Mouse (Mus musculus) kidney, postnatal 4 days (tissue): ENCODE data around the gene Blcap.
A peak's percentile ranks its signal among the peaks of the same experiment; 100 is the strongest.

Experiments used
- DNase-seq, 2 experiments: peaks; one replicate each; pipeline ENCODE4 v3.0.0; 2021; ENCODE audit warnings: mixed read lengths in 2 of 2

Blcap gene

GRCm38 (mm10) chr2:157559440-157559839 lies 11.6 kb downstream of the Blcap start:
- peak; percentile 40 to 58 for DNase-seq

DNA sequence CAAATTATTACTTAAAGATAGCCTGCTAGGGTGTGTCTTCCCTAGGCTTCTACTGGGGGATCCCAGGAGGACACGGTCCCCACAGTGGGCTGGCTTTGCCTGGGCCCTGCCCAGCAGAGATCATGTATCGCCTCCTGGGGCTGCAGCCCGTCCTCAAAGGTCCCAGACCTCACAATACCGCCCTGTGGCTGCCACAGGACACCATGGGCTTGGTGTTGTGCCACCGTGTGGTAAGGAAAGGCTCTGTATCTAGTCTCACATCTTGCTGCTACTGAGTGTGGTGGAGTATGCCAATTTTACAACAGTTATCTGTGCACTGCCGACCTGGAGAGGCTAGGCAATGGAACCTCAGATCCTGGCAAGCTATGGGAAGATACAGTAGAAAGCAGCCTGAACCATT lies 12.6 kb downstream of the Blcap start:
- DNase-seq: no peak

GRCm38 (mm10) chr2:157558051-157558450 lies 13.0 kb downstream of the Blcap start:
- DNase-seq: no peak

DNA sequence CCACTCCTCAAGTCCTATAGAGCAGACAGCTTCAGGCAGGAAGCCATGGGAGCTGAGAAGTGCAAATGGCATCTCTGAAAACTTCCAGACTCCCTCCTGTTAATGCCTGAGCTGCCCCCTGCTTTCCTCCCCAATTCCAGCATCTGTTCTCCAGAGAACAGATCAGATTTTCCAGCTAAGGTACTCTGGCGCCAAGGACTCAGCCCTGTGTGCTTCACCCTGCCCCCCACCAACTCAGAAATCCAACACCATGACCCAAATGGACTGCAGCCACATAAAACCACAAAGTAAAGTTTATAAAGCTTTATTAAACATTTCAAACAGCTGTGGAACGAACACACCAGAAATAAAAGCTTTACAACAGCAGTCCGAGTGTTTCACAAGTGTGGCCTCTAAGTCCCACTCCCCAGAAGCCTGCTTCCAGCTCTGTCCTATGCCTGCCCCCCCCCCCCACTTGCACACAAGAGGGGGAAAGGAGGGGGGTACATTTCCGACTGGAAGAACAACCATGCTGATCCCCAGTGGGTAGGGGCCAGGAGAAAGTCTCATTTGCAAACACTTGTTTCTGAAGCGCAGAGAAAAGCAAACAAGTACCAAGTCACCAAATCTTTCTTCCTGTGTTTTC lies 14.9 kb downstream of the Blcap start:
- DNase-seq: no peak

- no peak for DNase-seq
Observed at GRCm38 (mm10) chr2:157552158-157552886, 18.8 kb downstream of the Blcap start.

DNA sequence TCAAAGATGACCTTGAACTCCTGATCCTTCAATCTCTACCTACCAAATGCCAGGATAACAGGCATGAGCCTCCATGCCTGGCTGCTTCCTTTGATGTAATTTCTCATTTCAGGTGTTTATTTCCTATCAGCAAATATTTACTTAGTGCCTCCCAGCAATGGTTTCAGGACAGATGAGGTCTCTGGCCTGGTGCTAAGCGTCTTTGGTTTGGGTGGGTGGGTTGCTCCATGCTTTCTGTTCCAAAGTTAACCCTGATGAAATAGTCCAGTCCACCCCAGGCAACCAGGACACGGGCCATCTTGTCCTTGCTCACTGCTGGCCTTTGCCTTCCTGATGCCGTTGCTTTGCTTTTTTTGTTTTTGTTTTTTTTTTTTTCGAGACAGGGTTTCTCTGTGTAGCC lies 20.8 kb downstream of the Blcap start:
- no peak for DNase-seq

DNA sequence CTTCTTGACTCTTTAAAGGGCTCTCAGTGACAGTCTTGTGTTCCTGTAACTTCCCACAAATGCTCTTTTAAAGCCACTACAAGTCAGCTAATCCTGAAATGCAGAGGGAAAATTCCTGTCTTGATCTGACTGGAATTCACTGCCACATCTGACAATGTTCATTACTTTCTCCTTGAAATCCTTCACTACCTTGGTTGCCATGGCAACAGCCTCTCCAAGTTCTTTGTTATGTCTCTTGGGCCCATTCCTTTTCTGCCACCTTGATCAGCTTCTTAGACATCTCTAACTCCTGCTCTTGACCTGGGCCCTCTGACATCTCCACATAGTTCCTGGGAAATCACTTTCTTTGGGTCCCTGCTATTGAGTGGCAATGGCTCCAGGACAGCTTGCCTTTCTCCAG lies 24.4 kb downstream of the Blcap start:
- no peak for DNase-seq

DNA sequence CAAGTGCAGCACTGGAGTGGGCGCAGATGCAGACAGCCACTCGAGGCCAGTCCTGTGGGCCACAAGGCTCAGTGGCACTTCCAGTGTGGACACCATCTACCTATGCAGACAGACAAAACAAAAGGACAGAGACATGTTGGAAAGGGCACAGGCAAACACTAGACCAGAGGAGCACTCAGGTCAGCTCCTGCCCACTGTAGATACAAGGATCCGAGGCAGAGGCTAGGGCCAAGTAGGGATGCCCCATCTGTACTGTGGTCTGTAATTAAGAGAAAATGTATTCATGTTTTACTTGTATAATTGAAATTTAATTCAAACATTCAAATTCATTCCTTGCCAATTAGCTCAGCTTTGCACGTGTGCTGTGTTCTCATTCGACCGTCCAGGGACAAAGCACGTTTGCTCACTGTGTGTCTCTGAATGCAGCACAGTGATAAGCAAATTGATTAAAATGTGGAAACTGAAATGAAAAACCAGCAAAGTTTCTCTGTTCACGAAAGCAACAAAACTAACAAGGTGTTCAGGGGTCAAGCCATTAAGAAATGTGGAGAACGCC lies 26.7 kb downstream of the Blcap start:
- no peak for DNase-seq

GRCm38 (mm10) chr2:157542415-157542814 lies 28.7 kb downstream of the Blcap start:
- DNase-seq: no peak

- no peak for DNase-seq
Observed at GRCm38 (mm10) chr2:157541631-157542030, 29.4 kb downstream of the Blcap start.

GRCm38 (mm10) chr2:157540953-157541569 lies 30.0 kb downstream of the Blcap start:
- DNase-seq: no peak

DNA sequence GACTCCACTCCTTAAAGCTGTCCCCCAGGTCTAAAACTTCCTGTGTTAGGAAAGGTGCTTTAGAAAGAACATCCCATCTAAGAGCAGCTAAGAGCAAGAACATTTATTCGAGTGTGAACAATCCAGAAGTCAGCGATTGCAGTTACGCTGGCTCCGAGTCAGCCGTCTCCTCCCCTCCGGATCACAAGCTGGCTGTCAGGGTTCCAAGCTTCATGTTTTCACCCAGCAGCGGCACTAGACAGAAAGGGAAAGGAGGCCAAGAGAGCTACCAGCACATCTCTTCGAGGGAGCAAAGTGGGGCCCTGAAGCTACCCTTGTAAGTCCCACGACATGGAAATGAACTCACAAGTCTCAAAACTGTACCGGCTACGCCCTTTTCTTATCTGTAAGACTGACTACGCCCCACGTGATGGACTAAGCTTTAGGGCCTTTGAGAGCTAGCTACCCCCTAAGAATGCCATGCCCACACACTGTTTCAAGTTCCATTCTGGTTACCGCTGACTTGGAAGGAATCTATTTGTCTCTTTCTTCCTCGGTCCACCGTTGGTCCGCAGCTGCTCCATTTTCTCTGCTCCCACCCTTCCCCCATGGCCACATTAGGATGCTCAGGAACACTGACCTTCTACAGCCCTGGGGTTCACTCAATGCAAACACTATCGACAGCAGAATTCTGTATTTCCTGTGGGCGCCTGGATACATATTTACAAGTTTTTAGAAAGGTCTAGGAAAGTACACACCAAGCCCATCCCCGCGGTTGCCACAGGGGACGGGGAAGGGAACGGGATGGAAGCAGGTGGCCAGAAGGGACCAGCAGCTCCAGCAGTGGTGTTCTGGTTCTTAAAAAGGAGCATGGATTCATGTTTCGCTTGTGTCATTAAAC lies 30.8 kb downstream of the Blcap start:
- DNase-seq: no peak

DNA sequence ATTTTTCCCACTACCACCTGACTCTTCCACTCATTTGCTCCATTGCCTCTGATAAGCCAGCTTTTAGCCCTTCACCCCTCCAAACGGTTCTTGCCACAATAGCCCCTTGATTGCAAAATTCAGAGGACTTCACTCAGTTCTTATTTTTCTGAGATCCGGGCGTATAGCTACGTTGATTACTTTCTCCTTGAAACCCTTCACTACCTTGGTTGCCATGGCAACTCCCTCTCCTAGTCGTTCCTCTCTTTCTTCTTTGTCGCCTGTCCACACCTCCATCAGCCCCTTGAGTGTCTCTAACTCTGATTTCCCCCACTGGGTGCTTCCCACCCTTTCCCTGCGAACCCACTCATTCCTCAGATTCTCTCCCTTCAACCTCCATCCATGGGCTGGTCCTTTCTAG lies 34.0 kb downstream of the Blcap start:
- DNase-seq: no peak

DNA sequence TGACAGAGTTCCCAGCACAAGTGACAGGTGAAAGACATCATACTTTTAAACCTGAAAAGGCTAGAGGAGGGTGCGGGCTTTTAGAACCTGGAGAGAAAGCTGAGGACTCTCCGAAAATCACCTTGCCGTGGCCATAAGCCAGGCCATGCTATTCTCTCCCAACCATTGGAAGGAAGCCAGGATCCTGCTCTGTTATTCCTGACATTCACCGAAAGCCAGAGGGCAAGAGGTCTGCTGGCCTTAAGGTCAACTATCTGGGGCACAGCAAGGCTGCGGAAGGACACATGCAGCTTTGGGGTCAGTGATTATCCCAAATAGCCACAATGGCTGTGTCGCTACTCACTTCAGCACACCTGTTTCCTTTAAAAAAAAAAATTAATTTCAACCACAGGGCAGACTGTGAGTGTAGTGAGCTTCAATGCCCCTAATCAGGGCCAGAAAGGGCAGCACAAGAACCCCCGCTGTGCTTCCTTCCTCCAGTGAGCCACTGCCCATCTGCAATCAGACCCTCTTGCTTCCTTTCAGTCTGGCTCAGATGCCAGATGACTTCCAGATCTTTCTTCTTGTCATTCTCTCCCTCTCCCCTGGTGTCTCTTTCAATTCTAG lies 34.5 kb downstream of the Blcap start:
- DNase-seq: no peak

GRCm38 (mm10) chr2:157534163-157534562 lies 36.9 kb downstream of the Blcap start:
- no peak for DNase-seq

- no peak for DNase-seq
Observed at GRCm38 (mm10) chr2:157531681-157532426, 39.2 kb downstream of the Blcap start.

GRCm38 (mm10) chr2:157530056-157530955 lies 40.8 kb downstream of the Blcap start:
- no peak for DNase-seq

GRCm38 (mm10) chr2:157522556-157522955 lies 48.5 kb downstream of the Blcap start:
- no peak for DNase-seq

DNA sequence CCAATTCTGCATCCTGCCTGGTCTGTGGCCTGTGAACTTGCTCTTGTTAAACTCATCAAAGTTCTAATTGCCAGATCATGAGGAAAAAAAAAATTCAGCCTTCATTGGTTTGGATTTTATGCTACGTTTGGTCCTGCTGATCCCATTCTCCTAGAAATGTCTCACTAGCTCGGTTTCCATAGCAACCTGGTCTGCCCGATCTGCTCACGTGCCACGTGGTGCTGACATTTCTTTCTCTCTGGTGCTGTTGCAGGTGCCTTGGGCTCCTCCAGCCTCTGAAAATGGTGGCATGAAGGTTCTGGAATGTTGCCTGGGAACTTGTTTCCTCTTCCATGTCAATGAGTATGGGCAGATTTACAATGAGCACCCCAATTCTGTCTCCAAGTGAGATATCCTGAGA lies 50.6 kb downstream of the Blcap start:
- DNase-seq: no peak

GRCm38 (mm10) chr2:157519452-157519851 lies 51.6 kb downstream of the Blcap start:
- DNase-seq: no peak

- no peak for DNase-seq
Observed at GRCm38 (mm10) chr2:157518451-157518850, 52.6 kb downstream of the Blcap start.
